Mouse (Mus musculus): ENCODE results near the gene Ppp2r5e. TPM values are rescaled to one million over a fixed set of nuclear protein-coding genes. Genes with fewer than 3 reads are reported as not detected.
"Not testable (repeated sequence)": the region's sequence is repeated elsewhere in the genome, so short reads cannot be mapped to it uniquely, and the experiment has no call there.

Gene Ppp2r5e
- polyA plus RNA-seq, 1 experiment from 2014 or later: 19.3 TPM

DNA sequence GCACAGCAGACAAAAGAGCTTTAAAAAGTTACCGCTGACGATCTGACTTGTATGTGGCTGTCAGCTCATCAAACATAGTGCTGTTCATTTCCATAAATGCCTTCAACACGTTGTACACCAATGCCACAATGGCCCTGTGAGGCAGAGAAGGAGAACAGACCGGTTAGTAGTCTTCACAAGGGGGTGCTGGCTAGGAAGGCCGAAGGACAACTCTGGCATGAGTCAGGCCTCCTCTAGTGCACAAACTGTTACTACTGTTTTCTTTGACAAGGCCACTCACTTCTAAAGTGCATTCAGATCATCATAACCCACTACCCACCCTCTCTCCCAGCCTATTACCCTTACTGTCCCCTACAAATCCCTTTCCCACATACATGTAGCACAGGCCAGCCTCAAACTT, 136.4 kb downstream of the Ppp2r5e start:
- H3K36me3 ChIP-seq: peaks cover 55% of the 10 kb centered on the region
- H3K27me3 ChIP-seq (replicated peaks): no peaks in the 10 kb centered on the region
- H3K4me1 ChIP-seq: no peaks in the 10 kb centered on the region
- H3K27ac ChIP-seq (replicated peaks): no peak overlapping the region
- H3K4me3 ChIP-seq (replicated peaks): no peak overlapping the region
- H3K9me3 ChIP-seq (replicated peaks): no peaks in the 10 kb centered on the region
- no peak overlapping the region for H3K4me2 ChIP-seq
- 85% methylated on average over 5 of the region's 5 CpGs for WGBS
- no peak for ATAC-seq (ENCODE audit: low FRiP score)
- no peak overlapping the region for H3K9ac ChIP-seq (replicated peaks)

DNA sequence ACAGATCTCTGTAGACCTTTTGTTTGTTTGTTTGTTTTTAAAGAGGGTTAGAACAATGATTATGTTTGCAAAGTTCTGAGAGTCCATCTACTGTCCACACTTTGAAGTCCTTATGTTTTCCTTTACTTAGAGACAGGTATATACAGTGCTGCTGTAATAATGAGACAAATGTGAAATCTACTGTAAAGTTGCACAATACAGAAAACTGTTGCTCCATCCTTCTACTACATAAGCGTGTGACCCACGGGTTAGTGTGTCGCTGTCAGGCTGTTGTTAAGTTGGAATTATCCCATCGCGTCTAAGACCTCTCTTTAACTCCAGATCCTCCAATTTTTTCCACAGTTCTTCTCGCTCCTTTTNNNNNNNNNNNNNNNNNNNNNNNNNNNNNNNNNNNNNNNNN, 142.6 kb downstream of the Ppp2r5e start:
- H3K36me3 ChIP-seq: peaks cover 34% of the 10 kb centered on the region
- no peaks in the 10 kb centered on the region for H3K4me1 ChIP-seq
- H3K27ac ChIP-seq (replicated peaks): no peak overlapping the region
- no peak overlapping the region for H3K9ac ChIP-seq (replicated peaks)
- H3K4me2 ChIP-seq: no peak overlapping the region
- WGBS: 93% methylated on average over 6 of the region's 6 CpGs
- H3K9me3 ChIP-seq (replicated peaks): no peaks in the 10 kb centered on the region
- H3K4me3 ChIP-seq (replicated peaks): no peak overlapping the region
- H3K27me3 ChIP-seq (replicated peaks): no peaks in the 10 kb centered on the region
- no peak for ATAC-seq (ENCODE audit: low FRiP score)

DNA sequence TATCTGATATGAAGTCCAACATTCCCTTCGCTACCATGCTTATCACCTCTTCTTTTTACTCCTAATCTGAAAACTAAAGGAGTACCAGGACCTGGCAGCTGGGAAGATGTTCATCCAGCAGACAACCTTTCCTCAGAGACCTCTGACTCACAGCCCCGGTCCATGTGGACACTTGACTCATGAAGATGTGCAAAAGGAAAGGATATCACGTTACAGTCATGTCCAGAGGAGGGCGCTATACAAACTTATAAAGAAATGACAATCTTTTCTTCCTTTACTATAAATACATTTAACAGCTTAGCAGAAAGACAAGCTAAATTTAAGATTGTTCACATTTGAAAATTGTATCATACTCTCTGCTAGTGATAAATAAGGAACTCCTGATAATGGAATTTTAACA, 143.0 kb downstream of the Ppp2r5e start:
- no peak overlapping the region for H3K9ac ChIP-seq (replicated peaks)
- no peaks in the 10 kb centered on the region for H3K9me3 ChIP-seq (replicated peaks)
- WGBS: 87% methylated on average over 4 of the region's 4 CpGs
- no peak overlapping the region for H3K27ac ChIP-seq (replicated peaks)
- H3K27me3 ChIP-seq (replicated peaks): no peaks in the 10 kb centered on the region
- no peak overlapping the region for H3K4me3 ChIP-seq (replicated peaks)
- H3K36me3 ChIP-seq: peaks cover 31% of the 10 kb centered on the region
- H3K4me1 ChIP-seq: no peaks in the 10 kb centered on the region
- ATAC-seq (ENCODE audit: low FRiP score): no peak
- no peak overlapping the region for H3K4me2 ChIP-seq

DNA sequence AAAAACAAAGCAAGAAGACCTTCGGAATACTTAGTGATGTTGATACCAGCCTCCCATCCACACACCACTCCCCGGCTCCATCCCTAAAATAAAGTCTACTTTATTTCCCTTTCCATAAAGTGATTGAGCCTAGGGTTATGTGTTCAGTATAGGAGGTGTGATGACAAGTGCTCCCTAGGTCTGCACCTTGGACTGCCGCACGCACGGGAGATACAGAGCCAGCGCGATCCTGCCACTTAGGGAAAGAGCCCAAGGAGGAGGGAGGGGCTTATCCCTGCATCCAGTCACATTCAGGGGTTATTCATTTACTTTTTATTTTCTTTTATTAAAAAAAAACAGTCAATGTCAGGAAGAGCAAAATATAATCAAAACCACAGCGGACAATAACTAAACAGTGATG, 145.5 kb downstream of the Ppp2r5e start:
- 92% methylated on average over 8 of the region's 8 CpGs for WGBS

DNA sequence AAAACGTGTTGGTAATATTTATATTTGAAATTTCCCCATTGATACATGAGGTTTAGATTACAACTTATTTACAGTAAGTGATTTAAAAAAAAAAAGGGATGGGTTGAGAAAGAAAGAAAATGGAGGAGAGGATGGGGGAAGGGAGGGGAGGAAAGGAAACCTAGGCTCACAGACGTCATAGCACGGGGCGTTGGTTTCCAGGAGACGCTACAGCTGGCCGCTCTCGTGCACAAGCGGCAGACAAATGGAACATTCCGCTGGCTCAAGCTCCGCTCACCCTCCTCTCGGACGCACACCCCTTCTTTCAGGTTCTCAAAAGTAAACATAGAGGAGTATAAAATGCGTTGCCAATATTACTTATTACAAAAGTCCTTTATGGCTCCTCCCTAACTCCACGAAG, 146.0 kb downstream of the Ppp2r5e start:
- H3K9ac ChIP-seq (replicated peaks): no peak overlapping the region
- no peaks in the 10 kb centered on the region for H3K27me3 ChIP-seq (replicated peaks)
- no peaks in the 10 kb centered on the region for H3K9me3 ChIP-seq (replicated peaks)
- H3K4me1 ChIP-seq: no peaks in the 10 kb centered on the region
- H3K4me3 ChIP-seq (replicated peaks): no peak overlapping the region
- no peak for ATAC-seq (ENCODE audit: low FRiP score)
- no peak overlapping the region for H3K4me2 ChIP-seq
- H3K27ac ChIP-seq (replicated peaks): no peak overlapping the region
- H3K36me3 ChIP-seq: peaks cover 26% of the 10 kb centered on the region
- WGBS: 80% methylated on average over 14 of the region's 14 CpGs

More for the DNA sequence above, 145.5 kb downstream of the Ppp2r5e start:
- no peak overlapping the region for H3K4me3 ChIP-seq (replicated peaks)
- H3K9me3 ChIP-seq (replicated peaks): no peaks in the 10 kb centered on the region
- H3K27ac ChIP-seq (replicated peaks): no peak overlapping the region
- H3K36me3 ChIP-seq: peaks cover 26% of the 10 kb centered on the region
- H3K9ac ChIP-seq (replicated peaks): no peak overlapping the region
- H3K4me2 ChIP-seq: no peak overlapping the region
- no peaks in the 10 kb centered on the region for H3K27me3 ChIP-seq (replicated peaks)
- no peaks in the 10 kb centered on the region for H3K4me1 ChIP-seq
- ATAC-seq (ENCODE audit: low FRiP score): no peak

DNA sequence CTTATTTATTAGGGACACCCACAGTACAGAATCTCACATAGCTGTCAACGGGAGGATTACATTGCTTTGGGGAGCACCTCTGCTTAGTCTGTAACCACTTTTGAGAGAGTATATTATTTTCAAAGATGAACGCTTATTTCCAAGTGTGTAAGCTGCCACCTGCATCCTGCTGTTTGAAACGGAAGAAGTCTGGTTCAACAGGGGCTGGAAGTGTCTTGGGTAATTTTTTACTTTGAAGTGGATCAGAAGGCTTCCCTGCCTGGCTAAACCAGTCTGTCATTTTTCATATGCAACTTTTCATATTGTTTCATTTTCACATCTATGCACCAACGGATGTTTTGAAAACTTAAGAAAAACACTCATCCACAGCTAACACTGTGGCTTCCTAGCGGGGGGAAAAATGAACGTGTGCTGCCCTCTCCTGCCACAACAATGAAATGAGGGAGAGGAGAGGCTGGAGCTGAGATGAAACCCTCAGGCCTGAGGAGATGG, 146.5 kb downstream of the Ppp2r5e start:
- Histone ChIP-seq H3K9ac (replicated peaks) (no peak overlapping the region), H3K4me3 (replicated peaks) (no peak overlapping the region), H3K4me1 (no peaks in the 10 kb centered on the region), H3K4me2 (no peak overlapping the region), H3K27ac (replicated peaks) (no peak overlapping the region), H3K9me3 (replicated peaks) (no peaks in the 10 kb centered on the region), H3K36me3 (peaks cover 26% of the 10 kb centered on the region), H3K27me3 (replicated peaks) (no peaks in the 10 kb centered on the region)
- WGBS: 73% methylated on average over 6 of the region's 6 CpGs
- ATAC-seq (ENCODE audit: low FRiP score): no peak

DNA sequence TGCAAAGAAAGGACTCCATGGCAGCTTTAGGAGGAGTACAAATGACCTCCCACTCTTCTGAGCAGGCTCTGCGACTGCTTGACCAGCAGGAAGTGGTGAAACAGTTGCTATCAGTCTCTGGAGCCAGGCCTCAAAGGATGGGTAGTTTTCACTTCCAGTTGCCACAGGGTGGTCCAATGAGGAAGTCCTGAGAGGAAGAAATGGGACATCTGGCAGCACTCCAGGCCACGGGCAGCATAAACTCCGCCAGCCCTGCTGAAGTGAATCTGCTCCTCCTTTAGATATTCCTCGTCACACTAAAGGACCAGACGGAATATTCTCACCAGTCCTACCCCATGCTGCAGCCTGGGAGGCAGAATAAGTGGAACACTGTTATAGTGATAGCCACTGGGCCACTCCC, 147.1 kb downstream of the Ppp2r5e start:
- no peak overlapping the region for H3K4me2 ChIP-seq
- H3K27me3 ChIP-seq (replicated peaks): no peaks in the 10 kb centered on the region
- WGBS: 84% methylated on average over 5 of the region's 5 CpGs
- no peaks in the 10 kb centered on the region for H3K4me1 ChIP-seq
- H3K9ac ChIP-seq (replicated peaks): no peak overlapping the region
- ATAC-seq (ENCODE audit: low FRiP score): no peak
- no peaks in the 10 kb centered on the region for H3K9me3 ChIP-seq (replicated peaks)
- H3K27ac ChIP-seq (replicated peaks): no peak overlapping the region
- H3K4me3 ChIP-seq (replicated peaks): no peak overlapping the region
- peaks cover 26% of the 10 kb centered on the region for H3K36me3 ChIP-seq

DNA sequence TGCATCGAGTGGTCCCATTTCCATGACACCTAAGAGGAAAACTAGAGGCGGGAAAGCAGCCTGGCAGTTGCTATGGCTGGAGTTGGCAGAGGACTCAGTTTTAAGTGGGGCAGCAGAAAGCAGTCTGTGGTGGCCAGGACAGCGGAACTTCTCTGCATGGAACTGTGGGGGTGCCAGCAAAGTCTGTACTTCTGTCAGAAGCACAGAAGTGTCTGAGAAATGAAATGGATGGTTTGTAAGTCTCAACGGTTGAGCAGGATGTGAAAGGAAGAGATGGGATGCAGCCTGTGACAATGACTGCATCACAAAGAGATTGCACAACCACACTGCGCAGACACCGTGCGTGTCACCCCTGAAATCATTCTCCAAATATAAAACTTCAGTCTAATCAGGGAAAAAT, 149.8 kb downstream of the Ppp2r5e start:
- no peak overlapping the region for H3K9ac ChIP-seq (replicated peaks)
- ATAC-seq (ENCODE audit: low FRiP score): no peak
- no peaks in the 10 kb centered on the region for H3K27me3 ChIP-seq (replicated peaks)
- no peak overlapping the region for H3K4me3 ChIP-seq (replicated peaks)
- 87% methylated on average over 7 of the region's 7 CpGs for WGBS
- no peak overlapping the region for H3K4me2 ChIP-seq
- H3K9me3 ChIP-seq (replicated peaks): no peaks in the 10 kb centered on the region
- H3K4me1 ChIP-seq: no peaks in the 10 kb centered on the region
- H3K27ac ChIP-seq (replicated peaks): no peak overlapping the region
- peaks cover 7% of the 10 kb centered on the region for H3K36me3 ChIP-seq

DNA sequence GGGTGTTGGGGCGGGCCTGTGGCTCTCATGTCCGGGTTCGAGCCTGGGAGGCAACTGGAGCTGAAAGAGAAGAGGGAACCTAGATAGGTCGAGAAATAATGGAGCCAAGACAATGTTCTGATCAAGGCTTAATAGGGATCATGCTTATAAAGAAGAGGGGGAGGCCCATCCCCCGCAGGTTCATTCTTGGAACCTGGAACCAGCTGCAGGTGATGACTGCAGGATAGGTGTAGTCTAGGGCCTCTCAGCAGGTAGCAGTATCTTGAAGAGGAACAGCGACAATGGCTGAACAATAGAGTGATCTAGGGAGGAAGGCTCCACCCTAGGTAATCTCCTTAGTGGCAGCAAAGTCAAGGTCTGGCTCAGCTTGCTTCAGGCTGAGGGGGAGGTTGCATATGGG, 163.6 kb downstream of the Ppp2r5e start:
- not testable (repeated sequence) for ATAC-seq (ENCODE audit: low FRiP score); H3K27me3 ChIP-seq (replicated peaks); H3K4me3 ChIP-seq (replicated peaks); H3K9me3 ChIP-seq (replicated peaks); H3K36me3 ChIP-seq; H3K9ac ChIP-seq (replicated peaks); H3K4me2 ChIP-seq; H3K4me1 ChIP-seq; H3K27ac ChIP-seq (replicated peaks)
- 86% methylated on average over 6 of the region's 6 CpGs for WGBS

DNA sequence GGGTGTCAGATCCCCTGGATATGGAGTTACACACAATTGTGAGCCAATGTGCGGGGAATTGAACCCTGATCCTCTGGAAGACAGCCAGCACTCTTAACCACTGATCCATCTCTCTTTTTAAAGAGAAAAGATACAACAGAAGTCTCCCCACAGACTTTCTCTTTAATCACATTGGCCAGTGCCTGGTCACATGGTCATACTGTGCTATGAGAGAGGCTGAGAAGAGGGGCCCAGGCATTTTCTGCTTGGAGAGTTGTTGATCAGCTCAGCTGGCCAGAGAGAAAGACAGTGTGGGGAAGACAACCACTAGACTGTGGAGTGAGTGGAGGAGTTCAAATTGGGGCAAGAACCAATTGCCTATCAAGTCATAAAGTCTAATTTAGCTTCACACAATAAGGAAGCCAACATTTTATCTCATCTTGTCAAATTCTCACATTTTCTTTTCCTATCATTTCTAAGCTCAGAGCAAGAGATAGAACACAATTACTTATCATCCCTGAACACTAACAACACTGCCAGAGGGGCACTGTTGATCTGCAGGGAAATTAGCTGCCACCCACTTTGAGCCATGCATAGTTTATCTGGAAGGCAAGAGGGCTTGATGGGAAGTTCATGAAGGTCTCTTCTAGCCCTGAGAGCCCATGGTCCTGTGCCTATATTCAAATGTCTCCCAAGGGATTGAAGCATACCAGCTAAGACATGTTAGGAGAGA, 166.2 kb downstream of the Ppp2r5e start:
- 85% methylated on average over 1 of the region's 1 CpGs for WGBS
- Histone ChIP-seq H3K36me3 (no peaks in the 10 kb centered on the region), H3K9ac (replicated peaks) (no peak overlapping the region), H3K9me3 (replicated peaks) (no peaks in the 10 kb centered on the region), H3K4me1 (no peaks in the 10 kb centered on the region), H3K4me2 (no peak overlapping the region), H3K4me3 (replicated peaks) (no peak overlapping the region), H3K27me3 (replicated peaks) (no peaks in the 10 kb centered on the region), H3K27ac (replicated peaks) (no peak overlapping the region)
- no peak for ATAC-seq (ENCODE audit: low FRiP score)

DNA sequence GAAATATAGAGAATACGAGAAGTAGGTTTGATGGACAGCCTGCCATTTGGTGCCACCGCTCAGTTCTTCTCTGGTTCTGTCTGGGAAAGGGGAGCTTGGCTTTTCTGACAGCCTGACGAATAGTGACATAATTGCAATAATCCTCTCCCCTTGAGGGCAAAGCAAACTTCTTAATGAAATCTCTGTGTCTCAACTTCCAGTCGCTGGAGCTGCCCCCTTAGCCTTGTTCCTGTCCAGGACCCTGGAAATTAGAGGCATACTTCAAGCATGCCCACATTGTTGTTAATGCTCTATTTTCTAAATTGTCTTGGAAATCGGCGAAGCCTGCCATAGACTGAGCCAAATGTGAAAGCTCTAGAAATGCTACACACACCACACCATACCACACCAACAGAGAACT, 167.3 kb downstream of the Ppp2r5e start:
- H3K4me1 ChIP-seq: peaks cover 3% of the 10 kb centered on the region; the same call in 1 of the 2 replicates
- no peak overlapping the region for H3K9ac ChIP-seq (replicated peaks)
- no peaks in the 10 kb centered on the region for H3K9me3 ChIP-seq (replicated peaks)
- no peak for ATAC-seq (ENCODE audit: low FRiP score)
- no peak overlapping the region for H3K27ac ChIP-seq (replicated peaks)
- no peaks in the 10 kb centered on the region for H3K27me3 ChIP-seq (replicated peaks)
- 95% methylated on average over 6 of the region's 6 CpGs for WGBS
- no peak overlapping the region for H3K4me2 ChIP-seq
- H3K4me3 ChIP-seq (replicated peaks): no peak overlapping the region
- H3K36me3 ChIP-seq: no peaks in the 10 kb centered on the region

DNA sequence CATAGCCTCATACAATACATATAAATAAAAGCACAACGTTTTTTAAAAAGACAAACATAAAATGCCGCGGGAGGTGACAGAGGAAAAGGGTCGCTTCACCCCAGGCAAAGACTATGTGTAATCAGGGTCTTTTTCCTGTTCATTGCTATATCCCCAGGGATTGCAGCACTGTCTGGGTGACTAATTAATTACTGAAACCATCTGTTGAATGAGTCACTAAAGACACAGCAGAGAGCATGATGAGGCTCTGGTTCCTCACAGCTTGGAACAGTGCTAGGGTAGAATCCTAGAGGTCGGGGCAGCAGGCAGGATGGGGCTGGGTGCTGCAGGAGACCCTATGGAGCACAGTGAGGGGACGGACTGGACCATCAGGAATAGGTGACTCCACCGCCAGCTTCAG, 170.2 kb downstream of the Ppp2r5e start:
- Histone ChIP-seq H3K27me3 (replicated peaks) (no peaks in the 10 kb centered on the region), H3K27ac (replicated peaks) (no peak overlapping the region), H3K9me3 (replicated peaks) (no peaks in the 10 kb centered on the region), H3K36me3 (no peaks in the 10 kb centered on the region), H3K9ac (replicated peaks) (no peak overlapping the region), H3K4me3 (replicated peaks) (no peak overlapping the region), H3K4me2 (no peak overlapping the region), H3K4me1 (peaks cover 4% of the 10 kb centered on the region; the same call in 1 of the 2 replicates)
- 81% methylated on average over 7 of the region's 7 CpGs for WGBS
- no peak for ATAC-seq (ENCODE audit: low FRiP score)
